Mouse (Mus musculus): Measurements from ENCODE around the gene Gm10273.

- TF ChIP-seq CTCF (IDR thresholded peaks at IDR 0.05; ENCODE audit: insufficient read depth, low read depth, low read length): no peak
- no peak for TF ChIP-seq POLR2A (IDR thresholded peaks at IDR 0.05; ENCODE audit: insufficient read depth, low read depth, low read length)
Observed at GRCm38 (mm10) chr10:59416623-59417022, 21.2 kb downstream of the Gm10273 start.
